ENCODE assay signal across 9 mouse cellular contexts in genomic region chr7:24642491-24642890, GRCm38 (mm10). TPM values are rescaled to one million over a fixed set of nuclear protein-coding genes. Genes with fewer than 3 reads are reported as not detected.
DNase-seq lines count a peak whose midpoint lies in the region; TF ChIP-seq lines count a peak whose summit lies in the region.
"Had no signal": no experiment of that assay in that cellular context is flagged by ENCODE, and none has a peak within 500 bp of the region (broad histone marks: within the 10 kb centered on the region; RNA-seq: fewer than 3 reads in every experiment).

No protein-coding gene starts in this region.

- H3K27ac ChIP-seq in spleen, adult 2 months (ENCODE audit: insufficient read depth, low read length) = no peak overlapping the region

- peak; percentile 25 for DNase-seq in left cerebral cortex, adult 11 months (ENCODE audit: low spot score)
- no peak for DNase-seq in left cerebral cortex, adult 8-10 months (ENCODE audit: low spot score in 2 of 2)
- peak; percentile 60 for DNase-seq in T-cell, adult 2 months (ENCODE audit: low spot score)
- DNase-seq in cerebellum, postnatal 36 days = peak; percentile 23 to 33
- DNase-seq in kidney, adult 8-10 months = peak; percentile 31 to 74
- DNase-seq in lung, postnatal 14 days = peak; percentile 63
- DNase-seq in spleen, adult 2 months (ENCODE audit: low read depth in 1 of 2, low spot score in 2 of 2) = peak; percentile 46 to 64

- H3K4me3 ChIP-seq in spleen, adult 2 months (ENCODE audit: extremely low read depth, insufficient read depth, insufficient read length) = no peak overlapping the region
- H3K4me3 ChIP-seq: myocyte had no signal

- WGBS in spleen, adult 2 months = 20% methylated on average over 9 of the region's 9 CpGs

- peaks cover 1% of the 10 kb centered on the region; the same call in 1 of the 2 replicates for H3K27me3 ChIP-seq in spleen, adult 2 months (ENCODE audit: control insufficient read depth, insufficient read depth, low read length)

- TF ChIP-seq CTCF in spleen, adult 2 months (IDR thresholded peaks at IDR 0.05; ENCODE audit: extremely low read depth, insufficient read depth, insufficient read length, insufficient replicate concordance) = peak; percentile 72; the same call in 1 of the 2 replicates

- no peak for TF ChIP-seq POLR2A in spleen, adult 2 months (IDR thresholded peaks at IDR 0.05; ENCODE audit: low read depth, low read length)

- peaks cover 20% of the 10 kb centered on the region for H3K4me1 ChIP-seq in spleen, adult 2 months (ENCODE audit: control insufficient read depth, insufficient read depth, insufficient read length)

- H3K36me3 ChIP-seq in spleen, adult 2 months (ENCODE audit: control insufficient read depth, insufficient read depth, low read length) = no peaks in the 10 kb centered on the region

RNA-seq across cellular contexts. Expression of gene Lypd3, which starts 6.1 kb away (rescaled TPM):
- total RNA-seq in left cerebral cortex, adult 8-10 months (2022) = 1 to 10 TPM in 1 of 4 experiments, under 1 TPM in 3; 0.44 to 1.3 (median 0.63) TPM
- polyA plus RNA-seq in spleen, adult 2 months (2012; rRNA removed) = not detected in 2 replicates
- polyA plus RNA-seq: heart, embryonic 14.5 days; myocyte had no signal

RNA-seq across cellular contexts. Expression of gene Phldb3, which starts 31.9 kb away (rescaled TPM):
- total RNA-seq in left cerebral cortex, adult 8-10 months (2022) = under 1 TPM in 3 of 4 experiments, not detected in 1; 0.13 to 0.39 (median 0.27) TPM
- polyA plus RNA-seq in spleen, adult 2 months (2012; rRNA removed) = 5.2 and 7.6 TPM in 2 replicates
- polyA plus RNA-seq: heart, embryonic 14.5 days had no signal

RNA-seq across cellular contexts. Expression of gene Tex101, which starts 34.0 kb away (rescaled TPM):
- not detected for total RNA-seq in left cerebral cortex, adult 8-10 months (2022)
- not detected in 2 replicates for polyA plus RNA-seq in spleen, adult 2 months (2012; rRNA removed)
- polyA plus RNA-seq: heart, embryonic 14.5 days; myocyte had no signal

RNA-seq across cellular contexts. Expression of gene Zfp575, which starts 55.0 kb away (rescaled TPM):
- total RNA-seq in left cerebral cortex, adult 8-10 months (2022) = 1 to 10 TPM; 5.3 to 6.9 (median 5.7) TPM
- polyA plus RNA-seq in spleen, adult 2 months (2012; rRNA removed) = 0.29 and 0.61 TPM in 2 replicates

RNA-seq across cellular contexts. Expression of gene Ethe1, which starts 55.1 kb away (rescaled TPM):
- total RNA-seq in left cerebral cortex, adult 8-10 months (2022) = 10 to 100 TPM; 13.3 to 16.0 (median 15.1) TPM
- polyA plus RNA-seq in spleen, adult 2 months (2012; rRNA removed) = 23.2 and 27.3 TPM in 2 replicates

Comparison
In these comparisons a context has a peak if more than half of its experiments do, and no peak if none do; other contexts are left out.
1. DNase-seq: peak in left cerebral cortex, adult 11 months (single experiment), T-cell, adult 2 months (single experiment), cerebellum, postnatal 36 days (2 of 2), kidney, adult 8-10 months (2 of 2), lung, postnatal 14 days (single experiment) and spleen, adult 2 months (2 of 2); none in left cerebral cortex, adult 8-10 months (0 of 2).